Mouse (Mus musculus): ENCODE measurements around the gene Gemin7. TPM values are rescaled to one million over a fixed set of nuclear protein-coding genes. Genes with fewer than 3 reads are reported as not detected.
A peak's percentile ranks its signal among the peaks of the same experiment; 100 is the strongest.

Gene Gemin7
- polyA plus RNA-seq, 2 experiments: 34.8 to 83.1 TPM

GRCm38 (mm10) chr7:19567426-19567825 is 10.0 kb downstream of the Gemin7 start:
- peaks cover 26% of the 10 kb centered on the region for H3K36me3 ChIP-seq (replicated peaks; ENCODE audit: control insufficient read depth, insufficient read depth, low read depth)
- ATAC-seq (ENCODE audit: insufficient read depth) (no peak), DNase-seq (ENCODE audit: low read depth in 3 of 3, low spot score in 3 of 3) (no peak)
- TF ChIP-seq CTCF (IDR thresholded peaks at IDR 0.05; ENCODE audit: low read depth) (no peak), EP300 (IDR thresholded peaks at IDR 0.05; ENCODE audit: low read depth) (no peak)
- no peak overlapping the region for H3K4me2 ChIP-seq (ENCODE audit: low read depth)
- H3K4me1 ChIP-seq (replicated peaks; ENCODE audit: control insufficient read depth in 2 of 2, insufficient read depth in 2 of 2, low read length in 1 of 2): peaks cover 37 to 40% of the 10 kb centered on the region in 2 experiments
- WGBS (ENCODE audit: insufficient replicate concordance): 88% methylated on average over 8 of the region's 8 CpGs
- H3K4me3 ChIP-seq (ENCODE audit: insufficient read depth in 1 of 2, low read depth in 2 of 2, low read length in 2 of 2): no peak overlapping the region
- H3K27me3 ChIP-seq (ENCODE audit: control insufficient read depth, insufficient read depth, low read length): no peaks in the 10 kb centered on the region
- H3K9me3 ChIP-seq (ENCODE audit: control insufficient read depth, low read length): peaks cover 4% of the 10 kb centered on the region
- H3K27ac ChIP-seq: no peak overlapping the region
- H3K9ac ChIP-seq (replicated peaks): no peak overlapping the region

- DNase-seq (ENCODE audit: low read depth in 3 of 3, low spot score in 3 of 3): no peak
- 89% methylated on average over 2 of the region's 2 CpGs for WGBS (ENCODE audit: insufficient replicate concordance)
- Histone ChIP-seq H3K9ac (replicated peaks) (no peak overlapping the region), H3K9me3 (ENCODE audit: control insufficient read depth, low read length) (peaks cover 4% of the 10 kb centered on the region), H3K4me2 (ENCODE audit: low read depth) (no peak overlapping the region), H3K4me3 (ENCODE audit: insufficient read depth in 1 of 2, low read depth in 2 of 2, low read length in 2 of 2) (no peak overlapping the region), H3K36me3 (replicated peaks; ENCODE audit: control insufficient read depth, insufficient read depth, low read depth) (peaks cover 25% of the 10 kb centered on the region), H3K4me1 (replicated peaks; ENCODE audit: control insufficient read depth in 2 of 2, insufficient read depth in 2 of 2, low read length in 1 of 2) (peaks cover 28 to 29% of the 10 kb centered on the region in 2 experiments), H3K27me3 (ENCODE audit: control insufficient read depth, insufficient read depth, low read length) (no peaks in the 10 kb centered on the region), H3K27ac (peak overlapping the region; percentile 44)
- TF ChIP-seq CTCF (IDR thresholded peaks at IDR 0.05; ENCODE audit: low read depth): no peak
- no peak for TF ChIP-seq EP300 (IDR thresholded peaks at IDR 0.05; ENCODE audit: low read depth)
- ATAC-seq (ENCODE audit: insufficient read depth): no peak
These were observed 11.6 kb downstream of the Gemin7 start for GRCm38 (mm10) chr7:19565803-19566202.

- Histone ChIP-seq H3K4me2 (ENCODE audit: low read depth) (peak overlapping the region; percentile 94), H3K27me3 (ENCODE audit: control insufficient read depth, insufficient read depth, low read length) (no peaks in the 10 kb centered on the region), H3K9me3 (ENCODE audit: control insufficient read depth, low read length) (peaks cover 4% of the 10 kb centered on the region), H3K4me1 (replicated peaks; ENCODE audit: control insufficient read depth in 2 of 2, insufficient read depth in 2 of 2, low read length in 1 of 2) (peaks cover 32 to 38% of the 10 kb centered on the region in 2 experiments), H3K4me3 (ENCODE audit: insufficient read depth in 1 of 2, low read depth in 2 of 2, low read length in 2 of 2) (peak overlapping the region in 1 of 2 experiments; percentile 95; a peak in 2 of 4 replicates), H3K27ac (peak overlapping the region; percentile 97), H3K36me3 (replicated peaks; ENCODE audit: control insufficient read depth, insufficient read depth, low read depth) (peaks cover 17% of the 10 kb centered on the region), H3K9ac (replicated peaks) (peak overlapping the region; percentile 94)
- DNase-seq (ENCODE audit: low read depth in 3 of 3, low spot score in 3 of 3) (no peak), ATAC-seq (ENCODE audit: insufficient read depth) (no peak)
- WGBS (ENCODE audit: insufficient replicate concordance): 83% methylated on average over 4 of the region's 4 CpGs
- peak; percentile 49; the same call in 1 of the 2 replicates for TF ChIP-seq CTCF (IDR thresholded peaks at IDR 0.05; ENCODE audit: low read depth)
- TF ChIP-seq EP300 (IDR thresholded peaks at IDR 0.05; ENCODE audit: low read depth): no peak
These were observed 12.9 kb downstream of the Gemin7 start for GRCm38 (mm10) chr7:19564455-19564854.

GRCm38 (mm10) chr7:19563884-19564283 is 13.5 kb downstream of the Gemin7 start:
- H3K9ac ChIP-seq (replicated peaks): peak overlapping the region; percentile 94
- DNase-seq (ENCODE audit: low read depth in 3 of 3, low spot score in 3 of 3) (peak; percentile 80 to 83 (median 82)), ATAC-seq (ENCODE audit: insufficient read depth) (peak; percentile 80)
- 18% methylated on average over 3 of the region's 3 CpGs for WGBS (ENCODE audit: insufficient replicate concordance)
- peak overlapping the region; percentile 97 for H3K27ac ChIP-seq
- H3K36me3 ChIP-seq (replicated peaks; ENCODE audit: control insufficient read depth, insufficient read depth, low read depth): peaks cover 16% of the 10 kb centered on the region
- peak overlapping the region; percentile 94 for H3K4me2 ChIP-seq (ENCODE audit: low read depth)
- H3K4me3 ChIP-seq (ENCODE audit: insufficient read depth in 1 of 2, low read depth in 2 of 2, low read length in 2 of 2): peak overlapping the region; percentile 3 to 95; a peak in 2 of 4 replicates
- TF ChIP-seq EP300 (IDR thresholded peaks at IDR 0.05; ENCODE audit: low read depth) (peak; percentile 93), CTCF (IDR thresholded peaks at IDR 0.05; ENCODE audit: low read depth) (no peak)
- peaks cover 35 to 43% of the 10 kb centered on the region in 2 experiments for H3K4me1 ChIP-seq (replicated peaks; ENCODE audit: control insufficient read depth in 2 of 2, insufficient read depth in 2 of 2, low read length in 1 of 2)
- H3K9me3 ChIP-seq (ENCODE audit: control insufficient read depth, low read length): peaks cover 4% of the 10 kb centered on the region
- no peaks in the 10 kb centered on the region for H3K27me3 ChIP-seq (ENCODE audit: control insufficient read depth, insufficient read depth, low read length)

- ATAC-seq (ENCODE audit: insufficient read depth): no peak
- TF ChIP-seq EP300 (IDR thresholded peaks at IDR 0.05; ENCODE audit: low read depth) (no peak), CTCF (IDR thresholded peaks at IDR 0.05; ENCODE audit: low read depth) (no peak)
- H3K4me1 ChIP-seq (replicated peaks; ENCODE audit: control insufficient read depth in 2 of 2, insufficient read depth in 2 of 2, low read length in 1 of 2): peaks cover 43 to 54% of the 10 kb centered on the region in 2 experiments
These were observed 14.6 kb downstream of the Gemin7 start, which contains the start of gene Ppp1r37 for GRCm38 (mm10) chr7:19562643-19563410. Gene Ppp1r37, minus strand, starts transcription at chr7:19563076.

More at GRCm38 (mm10) chr7:19562643-19563410, 14.6 kb downstream of the Gemin7 start, which contains the start of gene Ppp1r37:
- 5% methylated on average over 19 of the region's 19 CpGs for WGBS (ENCODE audit: insufficient replicate concordance)
- H3K9ac ChIP-seq (replicated peaks): peak within 1 kb of the TSS; percentile 94
- peak within 1 kb of the TSS; percentile 95 to 96 for H3K4me3 ChIP-seq (ENCODE audit: insufficient read depth in 1 of 2, low read depth in 2 of 2, low read length in 2 of 2)
- no peak for DNase-seq (ENCODE audit: low read depth in 3 of 3, low spot score in 3 of 3)
- H3K27me3 ChIP-seq (ENCODE audit: control insufficient read depth, insufficient read depth, low read length): no peaks in the 10 kb centered on the region
- H3K9me3 ChIP-seq (ENCODE audit: control insufficient read depth, low read length): peaks cover 4% of the 10 kb centered on the region
- peaks cover 22% of the 10 kb centered on the region for H3K36me3 ChIP-seq (replicated peaks; ENCODE audit: control insufficient read depth, insufficient read depth, low read depth)
- H3K4me2 ChIP-seq (ENCODE audit: low read depth): peak within 1 kb of the TSS; percentile 94
- H3K27ac ChIP-seq: peak within 1 kb of the TSS; percentile 97
